Mouse (Mus musculus) 3134 (cell line): Measurements from ENCODE around the gene Plcb2.

Experiments used
- DNase-seq: peaks from one replicate; pipeline ENCODE4 v3.0.0-alpha.2; 2011; ENCODE audit warnings: low spot score; ENCODE audit not compliant: insufficient read length; ENCODE audit errors: extremely low read depth

Plcb2 gene

GRCm38 (mm10) chr2:118662902-118663803 lies 65.1 kb downstream of the Plcb2 start, which contains the start of gene Pak6:
Gene Pak6 (plus strand): TSS chr2:118663303.
- DNase-seq: no peak

- DNase-seq: no peak
These were observed 66.3 kb downstream of the Plcb2 start for GRCm38 (mm10) chr2:118661891-118662290.

- peak; percentile 40 for DNase-seq
These were observed 68.2 kb downstream of the Plcb2 start for GRCm38 (mm10) chr2:118659998-118660452.

- DNase-seq: no peak
These were observed 68.7 kb downstream of the Plcb2 start for GRCm38 (mm10) chr2:118659493-118659892.

GRCm38 (mm10) chr2:118659077-118659476 lies 69.2 kb downstream of the Plcb2 start:
- DNase-seq: peak; percentile 74

GRCm38 (mm10) chr2:118658457-118658856 lies 69.8 kb downstream of the Plcb2 start:
- peak; percentile 62 for DNase-seq
